Comparison of ENCODE assay signal across 8 mouse cellular contexts in genomic region chrX:36796163-36796581, GRCm38 (mm10). TPM values are rescaled to one million over a fixed set of nuclear protein-coding genes. Genes with fewer than 3 reads are reported as not detected.
DNase-seq lines count a peak whose midpoint lies in the region; ATAC-seq and TF ChIP-seq lines count a peak whose summit lies in the region.

No protein-coding gene starts in this region.

- H3K9ac ChIP-seq in lung, embryonic 16.5 days (ENCODE audit: low read length) = peak overlapping the region; percentile 73

- WGBS in cerebellum, adult 2 months = 13% methylated on average over 26 of the region's 41 CpGs
- WGBS in lung, embryonic 16.5 days = 12% methylated on average over 34 of the region's 41 CpGs
- under 1% methylated on average over 19 of the region's 41 CpGs for WGBS in thymus, adult 2 months

- peak; percentile 67 for TF ChIP-seq CTCF in cerebellum, adult 2 months (IDR thresholded peaks at IDR 0.05; ENCODE audit: borderline replicate concordance, insufficient read depth, low read depth, low read length)
- peak; percentile 94 for TF ChIP-seq CTCF in thymus, adult 2 months (IDR thresholded peaks at IDR 0.05; ENCODE audit: borderline replicate concordance, control insufficient read depth, extremely low read depth, insufficient read depth, low read length, poor library complexity)

- H3K9me3 ChIP-seq in lung, embryonic 16.5 days (ENCODE audit: control insufficient read depth, low read length) = no peaks in the 10 kb centered on the region

- peak overlapping the region; percentile 57 for H3K4me2 ChIP-seq in lung, embryonic 16.5 days (ENCODE audit: low read depth, low read length)

- peak; percentile 80 for DNase-seq in ES-CJ7 (ENCODE audit: low read depth, low spot score)
- DNase-seq in cerebellum, adult 2 months = peak; percentile 83 to 85
- DNase-seq in forelimb bud, embryonic 11.5 days (ENCODE audit: low read depth, low spot score) = peak; percentile 79
- peak; percentile 82 for DNase-seq in layer of hippocampus, adult 9-11 months
- DNase-seq in ovary, adult 18-20 months (ENCODE audit: low spot score) = peak; percentile 62
- DNase-seq in thymus, adult 2 months = peak; percentile 79

- TF ChIP-seq POLR2A in cerebellum, adult 2 months (IDR thresholded peaks at IDR 0.05; ENCODE audit: borderline replicate concordance, insufficient read depth, low read length) = no peak
- 0 out of 2 replicates have a peak, but pooled peaks have one; percentile 2 for TF ChIP-seq POLR2A in thymus, adult 2 months (IDR thresholded peaks at IDR 0.05; ENCODE audit: control insufficient read depth, extremely low read depth, insufficient read depth, low read length, poor library complexity)

- no peaks in the 10 kb centered on the region for H3K27me3 ChIP-seq in cerebellum, adult 2 months (ENCODE audit: control insufficient read depth, insufficient read depth, low read length)
- no peaks in the 10 kb centered on the region for H3K27me3 ChIP-seq in lung, embryonic 16.5 days (ENCODE audit: control insufficient read depth, insufficient read depth, low read depth, low read length)
- H3K27me3 ChIP-seq in thymus, adult 2 months (ENCODE audit: control insufficient read depth, insufficient read depth, low read length) = no peaks in the 10 kb centered on the region

- H3K4me1 ChIP-seq in cerebellum, adult 2 months (ENCODE audit: control insufficient read depth, insufficient read depth, low read length) = peaks cover 3% of the 10 kb centered on the region; the same call in 1 of the 2 replicates
- H3K4me1 ChIP-seq in lung, embryonic 16.5 days (replicated peaks; ENCODE audit: control insufficient read depth, insufficient read depth, low read length) = no peaks in the 10 kb centered on the region
- no peaks in the 10 kb centered on the region for H3K4me1 ChIP-seq in thymus, adult 2 months (replicated peaks; ENCODE audit: control insufficient read depth, insufficient read depth, low read length)

- peak; percentile 39 to 61; a peak in 3 of 4 replicates for ATAC-seq in hematopoietic stem cell, adult 5-6 weeks (replicated peaks in 1 of 2; ENCODE audit: insufficient read depth in 1 of 2, low FRiP score in 2 of 2, low TSS enrichment in 1 of 2, low read depth in 1 of 2, poor library complexity in 2 of 2, severe bottlenecking in 2 of 2)
- ATAC-seq in lung, embryonic 16.5 days (ENCODE audit: low read depth) = peak; percentile 89

- peaks cover 4% of the 10 kb centered on the region for H3K36me3 ChIP-seq in lung, embryonic 16.5 days (ENCODE audit: control insufficient read depth, insufficient read depth, low read length)
- H3K36me3 ChIP-seq in thymus, adult 2 months (ENCODE audit: control insufficient read depth, insufficient read depth, low read length) = peaks cover 12% of the 10 kb centered on the region

- H3K4me3 ChIP-seq in cerebellum, adult 2 months (replicated peaks; ENCODE audit: insufficient read depth, low read depth, low read length) = peak overlapping the region; percentile 98
- H3K4me3 ChIP-seq in lung, embryonic 16.5 days (ENCODE audit: low read length) = peak overlapping the region; percentile 66
- peak overlapping the region; percentile 94 for H3K4me3 ChIP-seq in thymus, adult 2 months (ENCODE audit: control insufficient read depth, insufficient read depth, low read length)

- H3K27ac ChIP-seq in cerebellum, adult 2 months (ENCODE audit: insufficient read depth, low read length) = peak overlapping the region; percentile 95
- H3K27ac ChIP-seq in lung, embryonic 16.5 days (ENCODE audit: low read length) = peak overlapping the region; percentile 91
- peak overlapping the region; percentile 95 for H3K27ac ChIP-seq in thymus, adult 2 months (ENCODE audit: control insufficient read depth, insufficient read depth, low read length)

RNA-seq across cellular contexts. Expression of gene Slc25a5, which starts 0.7 kb away (rescaled TPM):
- polyA plus RNA-seq in cerebellum, adult 2 months (2012; rRNA removed) = 684 and 752 TPM in 2 replicates
- 527 and 620 TPM in 2 replicates for total RNA-seq in hematopoietic stem cell, adult 5-6 weeks (2017)
- 576 and 581 TPM in 2 replicates for polyA plus RNA-seq in lung, embryonic 16.5 days (2015; fragmentation: Nextera tagmentation; extraction: Ambion mirVana)
- polyA plus RNA-seq in thymus, adult 2 months (2012; rRNA removed) = 920 and 977 TPM in 2 replicates

RNA-seq across cellular contexts. Expression of gene Slc25a43, which starts 52.7 kb away (rescaled TPM):
- polyA plus RNA-seq in cerebellum, adult 2 months (2012; rRNA removed) = 0.40 and 0.54 TPM in 2 replicates
- total RNA-seq in hematopoietic stem cell, adult 5-6 weeks (2017) = 1.8 and 2.2 TPM in 2 replicates
- 2.3 and 2.5 TPM in 2 replicates for polyA plus RNA-seq in lung, embryonic 16.5 days (2015; fragmentation: Nextera tagmentation; extraction: Ambion mirVana)
- polyA plus RNA-seq in thymus, adult 2 months (2012; rRNA removed) = 1.6 and 2.2 TPM in 2 replicates

Comparison
In these comparisons a context has a peak if more than half of its experiments do, and no peak if none do; other contexts are left out.
1. Peak in every context shown above with its lines: DNase-seq, ATAC-seq, H3K4me3 ChIP-seq and H3K27ac ChIP-seq.